Mouse (Mus musculus) midbrain, embryonic 13.5 days (tissue): ENCODE measurements around the gene Mthfd1l. TPM values are rescaled to one million over a fixed set of nuclear protein-coding genes. Genes with fewer than 3 reads are reported as not detected.
"Not testable (repeated sequence)": the region's sequence is repeated elsewhere in the genome, so short reads cannot be mapped to it uniquely, and the experiment has no call there.

Source experiments
- ATAC-seq: fragments of 200-750 bp; cut with Nextera tagmentation; 2 replicates; pipeline ENCODE4 v1.8.0; 2017; ENCODE audit warnings: mild to moderate bottlenecking, moderate TSS enrichment, moderate library complexity
- H3K27ac ChIP-seq: fragments of 300-500 bp; sonication (generic); 2 replicates; pipeline ENCODE4 v1.5.1; 2015; ENCODE audit warnings: inconsistent platforms, mild to moderate bottlenecking, moderate library complexity
- H3K27me3 ChIP-seq: fragments of 300-500 bp; sonication (generic); 2 replicates; pipeline ENCODE4 v1.6.1; 2015; ENCODE audit warnings: mild to moderate bottlenecking, inconsistent platforms
- H3K36me3 ChIP-seq: fragments of 300-500 bp; sonication (generic); 2 replicates; pipeline ENCODE4 v1.6.1; 2015; ENCODE audit warnings: mild to moderate bottlenecking, inconsistent platforms
- H3K4me1 ChIP-seq: fragments of 300-500 bp; sonication (generic); replicated peaks from 2 replicates; pipeline ENCODE4 v1.6.1; 2015; ENCODE audit warnings: inconsistent platforms
- H3K4me2 ChIP-seq: fragments of 300-500 bp; sonication (generic); replicated peaks from 2 replicates; pipeline ENCODE4 v1.6.1; 2015; ENCODE audit warnings: moderate library complexity, mild to moderate bottlenecking, inconsistent platforms
- H3K4me3 ChIP-seq: fragments of 300-500 bp; sonication (generic); replicated peaks from 2 replicates; pipeline ENCODE4 v1.5.1; 2015; ENCODE audit warnings: mild to moderate bottlenecking, inconsistent platforms
- H3K9ac ChIP-seq: fragments of 300-500 bp; sonication (generic); replicated peaks from 2 replicates; pipeline ENCODE4 v1.6.1; 2015; ENCODE audit warnings: mild to moderate bottlenecking, inconsistent platforms
- H3K9me3 ChIP-seq: fragments of 300-500 bp; sonication (generic); 2 replicates; pipeline ENCODE4 v1.6.1; 2016; ENCODE audit warnings: mild to moderate bottlenecking, inconsistent platforms
- WGBS: fragments of 180-500 bp; shearing (Covaris S2); methylation state at CpG from one replicate; pipeline ENCODE4 v1.1.7; 2015; 5-methylcytosine and 5-hydroxymethylcytosine counted together
- polyA plus RNA-seq: library from polyadenylated mRNA; unstranded; fragments of >200 nt; fragmentation: Nextera tagmentation; extraction: Ambion mirVana; gene quantifications from 2 replicates; pipeline ENCODE4 v1.2.1, GENCODE M21; 2015

Mthfd1l gene
- polyA plus RNA-seq, 1 experiment from 2014 or later, result 4.6 TPM

- Histone ChIP-seq H3K27ac (no peak overlapping the region), H3K4me2 (no peak overlapping the region), H3K4me3 (no peak overlapping the region), H3K27me3 (no peaks in the 10 kb centered on the region), H3K4me1 (no peaks in the 10 kb centered on the region), H3K9me3 (no peaks in the 10 kb centered on the region), H3K9ac (no peak overlapping the region), H3K36me3 (no peaks in the 10 kb centered on the region)
- 84% methylated on average over 6 of the region's 6 CpGs for WGBS
- no peak for ATAC-seq
Observed at GRCm38 (mm10) chr10:4071845-4072345, 99.0 kb downstream of the Mthfd1l start.

- H3K9ac ChIP-seq, H3K4me1 ChIP-seq, H3K4me3 ChIP-seq, ATAC-seq, H3K9me3 ChIP-seq, H3K36me3 ChIP-seq, H3K27me3 ChIP-seq, H3K27ac ChIP-seq, H3K4me2 ChIP-seq: not testable (repeated sequence)
- 80% methylated on average over 4 of the region's 4 CpGs for WGBS
Observed at GRCm38 (mm10) chr10:4072491-4072890, 99.6 kb downstream of the Mthfd1l start.

- Histone ChIP-seq H3K9me3 (no peaks in the 10 kb centered on the region), H3K4me2 (no peak overlapping the region), H3K4me1 (no peaks in the 10 kb centered on the region), H3K27me3 (no peaks in the 10 kb centered on the region), H3K27ac (no peak overlapping the region), H3K4me3 (no peak overlapping the region), H3K36me3 (no peaks in the 10 kb centered on the region), H3K9ac (no peak overlapping the region)
- 89% methylated on average over 9 of the region's 9 CpGs for WGBS
- ATAC-seq, result no peak
Observed at GRCm38 (mm10) chr10:4078220-4078840, 105.4 kb downstream of the Mthfd1l start.

- no peak overlapping the region for H3K27ac ChIP-seq
- WGBS, result 81% methylated on average over 8 of the region's 8 CpGs
Observed at GRCm38 (mm10) chr10:4078979-4079630, 106.2 kb downstream of the Mthfd1l start.

GRCm38 (mm10) chr10:4079643-4080244, 106.8 kb downstream of the Mthfd1l start:
- Histone ChIP-seq H3K27ac (no peak overlapping the region), H3K4me1 (0 out of 2 replicates have a peak, but pooled peaks cover under 1% of the 10 kb centered on the region), H3K4me2 (no peak overlapping the region), H3K36me3 (no peaks in the 10 kb centered on the region), H3K27me3 (no peaks in the 10 kb centered on the region), H3K4me3 (no peak overlapping the region), H3K9ac (no peak overlapping the region), H3K9me3 (no peaks in the 10 kb centered on the region)
- 83% methylated on average over 15 of the region's 15 CpGs for WGBS
- no peak for ATAC-seq

More at GRCm38 (mm10) chr10:4078979-4079630, 106.2 kb downstream of the Mthfd1l start:
- H3K4me2 ChIP-seq, result no peak overlapping the region
- H3K4me3 ChIP-seq, result no peak overlapping the region
- ATAC-seq, result no peak
- no peaks in the 10 kb centered on the region for H3K9me3 ChIP-seq
- H3K27me3 ChIP-seq, result no peaks in the 10 kb centered on the region
- no peaks in the 10 kb centered on the region for H3K4me1 ChIP-seq
- H3K9ac ChIP-seq, result no peak overlapping the region
- H3K36me3 ChIP-seq, result no peaks in the 10 kb centered on the region

- Histone ChIP-seq H3K27ac (no peak overlapping the region), H3K27me3 (no peaks in the 10 kb centered on the region), H3K4me3 (no peak overlapping the region), H3K9ac (no peak overlapping the region), H3K9me3 (no peaks in the 10 kb centered on the region), H3K4me1 (peaks cover 10% of the 10 kb centered on the region), H3K36me3 (no peaks in the 10 kb centered on the region), H3K4me2 (no peak overlapping the region)
- ATAC-seq, result no peak
- whole genome bisulfite sequencing, result 93% methylated on average over 9 of the region's 9 CpGs
Observed at GRCm38 (mm10) chr10:4083609-4084008, 110.7 kb downstream of the Mthfd1l start.

GRCm38 (mm10) chr10:4084907-4085306, 112.0 kb downstream of the Mthfd1l start:
- Histone ChIP-seq H3K27ac (no peak overlapping the region), H3K27me3 (no peaks in the 10 kb centered on the region), H3K9ac (no peak overlapping the region), H3K4me3 (no peak overlapping the region), H3K4me2 (no peak overlapping the region), H3K36me3 (no peaks in the 10 kb centered on the region), H3K9me3 (no peaks in the 10 kb centered on the region), H3K4me1 (peaks cover 10% of the 10 kb centered on the region)
- ATAC-seq, result no peak
- WGBS, result 59% methylated on average over 4 of the region's 4 CpGs

- whole genome bisulfite sequencing, result 42% methylated on average over 7 of the region's 7 CpGs
- H3K27me3 ChIP-seq, result no peaks in the 10 kb centered on the region
- ATAC-seq, result no peak
- H3K36me3 ChIP-seq, result no peaks in the 10 kb centered on the region
- H3K9ac ChIP-seq, result no peak overlapping the region
- H3K9me3 ChIP-seq, result no peaks in the 10 kb centered on the region
- H3K27ac ChIP-seq, result no peak overlapping the region
- no peak overlapping the region for H3K4me2 ChIP-seq
- H3K4me3 ChIP-seq, result no peak overlapping the region
- peaks cover 10% of the 10 kb centered on the region for H3K4me1 ChIP-seq
Observed at GRCm38 (mm10) chr10:4085363-4086141, 112.6 kb downstream of the Mthfd1l start.

GRCm38 (mm10) chr10:4087563-4087962, 114.6 kb downstream of the Mthfd1l start:
- H3K4me1 ChIP-seq, result peaks cover 10% of the 10 kb centered on the region
- H3K4me2 ChIP-seq, result no peak overlapping the region
- no peak overlapping the region for H3K9ac ChIP-seq
- H3K27me3 ChIP-seq, result no peaks in the 10 kb centered on the region
- ATAC-seq, result peak; percentile 66; the same call in 1 of the 2 replicates
- no peak overlapping the region for H3K27ac ChIP-seq
- 36% methylated on average over 3 of the region's 3 CpGs for WGBS
- H3K9me3 ChIP-seq, result no peaks in the 10 kb centered on the region
- no peaks in the 10 kb centered on the region for H3K36me3 ChIP-seq
- H3K4me3 ChIP-seq, result no peak overlapping the region

- peaks cover 10% of the 10 kb centered on the region for H3K4me1 ChIP-seq
- no peak overlapping the region for H3K4me2 ChIP-seq
- no peak overlapping the region for H3K9ac ChIP-seq
- no peaks in the 10 kb centered on the region for H3K9me3 ChIP-seq
- no peaks in the 10 kb centered on the region for H3K36me3 ChIP-seq
- no peak overlapping the region for H3K27ac ChIP-seq
- peak; percentile 57 for ATAC-seq
- H3K27me3 ChIP-seq, result no peaks in the 10 kb centered on the region
- 82% methylated on average over 7 of the region's 7 CpGs for WGBS
- H3K4me3 ChIP-seq, result no peak overlapping the region
Observed at GRCm38 (mm10) chr10:4088744-4089414, 116.0 kb downstream of the Mthfd1l start.

- no peaks in the 10 kb centered on the region for H3K36me3 ChIP-seq
- H3K27me3 ChIP-seq, result no peaks in the 10 kb centered on the region
- ATAC-seq, result no peak
- H3K27ac ChIP-seq, result no peak overlapping the region
- H3K4me2 ChIP-seq, result no peak overlapping the region
- no peak overlapping the region for H3K4me3 ChIP-seq
- H3K9me3 ChIP-seq, result no peaks in the 10 kb centered on the region
- 91% methylated on average over 15 of the region's 15 CpGs for WGBS
- H3K4me1 ChIP-seq, result peaks cover 11% of the 10 kb centered on the region
- H3K9ac ChIP-seq, result no peak overlapping the region
Observed at GRCm38 (mm10) chr10:4089885-4090284, 117.0 kb downstream of the Mthfd1l start.
